Mouse (Mus musculus) liver, embryonic 12.5 days (tissue): ENCODE results near the gene B2m. TPM values are rescaled to one million over a fixed set of nuclear protein-coding genes. Genes with fewer than 3 reads are reported as not detected.

Source experiments
- ATAC-seq: fragments of 200-750 bp; cut with Nextera tagmentation; 2 replicates; pipeline ENCODE4 v1.8.0; 2017; ENCODE audit warnings: moderate number of reproducible peaks, mild to moderate bottlenecking, moderate library complexity
- H3K27ac ChIP-seq: fragments of 300-500 bp; sonication (generic); 2 replicates; pipeline ENCODE4 v1.5.1; 2016; ENCODE audit warnings: mild to moderate bottlenecking
- H3K27me3 ChIP-seq: fragments of 300-500 bp; sonication (generic); replicated peaks from 2 replicates; pipeline ENCODE4 v1.6.1; 2016; ENCODE audit warnings: mild to moderate bottlenecking, moderate library complexity
- H3K36me3 ChIP-seq: fragments of 300-500 bp; sonication (generic); 2 replicates; pipeline ENCODE4 v1.6.1; 2016; ENCODE audit warnings: mild to moderate bottlenecking, moderate library complexity
- H3K4me1 ChIP-seq: fragments of 300-500 bp; sonication (generic); 2 replicates; pipeline ENCODE4 v1.6.1; 2016
- H3K4me2 ChIP-seq: fragments of 300-500 bp; sonication (generic); 2 replicates; pipeline ENCODE4 v1.6.1; 2016; ENCODE audit warnings: mild to moderate bottlenecking, moderate library complexity
- H3K4me3 ChIP-seq: fragments of 300-500 bp; sonication (generic); 2 replicates; pipeline ENCODE4 v1.5.1; 2016; ENCODE audit warnings: mild to moderate bottlenecking, moderate library complexity
- H3K9ac ChIP-seq: fragments of 300-500 bp; sonication (generic); 2 replicates; pipeline ENCODE4 v1.6.1; 2016; ENCODE audit warnings: mild to moderate bottlenecking, moderate library complexity
- H3K9me3 ChIP-seq: fragments of 300-500 bp; sonication (generic); replicated peaks from 2 replicates; pipeline ENCODE4 v1.6.1; 2016; ENCODE audit warnings: mild to moderate bottlenecking, moderate library complexity
- WGBS: fragments of 180-500 bp; shearing (Covaris S2); methylation state at CpG from one replicate; pipeline ENCODE4 v1.1.7; 2016; ENCODE audit not compliant: insufficient replicate concordance; 5-methylcytosine and 5-hydroxymethylcytosine counted together
- polyA plus RNA-seq: library from polyadenylated mRNA; unstranded; fragments of >200 nt; fragmentation: Nextera tagmentation; extraction: Ambion mirVana; gene quantifications from 2 replicates; pipeline ENCODE4 v1.2.1, GENCODE M21; 2016

B2m gene
- polyA plus RNA-seq, 1 experiment from 2014 or later, result 281 TPM

DNA sequence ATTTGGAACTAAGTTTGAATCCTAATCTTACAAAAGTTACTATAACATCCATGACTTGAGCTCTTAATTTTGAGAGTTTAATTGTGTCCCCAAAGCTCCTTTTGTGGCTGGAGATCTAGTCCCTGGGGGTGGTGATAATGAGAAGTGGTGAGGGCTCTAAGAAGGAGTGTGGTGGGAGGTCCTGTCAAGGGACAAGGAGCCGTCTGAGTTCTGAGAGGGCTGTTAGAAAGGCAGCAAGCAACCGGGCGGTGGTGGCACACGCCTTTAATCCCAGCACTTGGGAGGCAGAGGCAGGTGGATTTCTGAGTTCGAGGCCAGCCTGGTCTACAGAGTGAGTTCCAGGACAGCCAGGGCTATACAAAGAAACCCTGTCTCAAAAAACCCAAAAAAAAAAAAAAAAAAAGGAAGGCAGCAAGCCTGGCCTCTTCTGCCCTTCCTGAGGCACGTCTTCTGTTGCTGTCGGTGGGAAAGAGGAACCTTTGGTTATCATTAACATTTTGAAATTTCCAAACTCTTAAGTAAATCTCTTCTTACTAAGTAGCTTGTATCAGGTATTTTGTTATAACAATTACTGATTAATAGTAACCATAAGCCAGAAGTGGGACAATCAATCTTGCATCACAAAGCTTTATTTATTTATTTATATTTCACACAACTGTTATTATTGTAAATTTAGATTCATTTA, 6.3 kb downstream of the B2m start:
- Histone ChIP-seq H3K27me3 (no peaks in the 10 kb centered on the region), H3K4me3 (no peak overlapping the region), H3K4me2 (no peak overlapping the region), H3K9me3 (no peaks in the 10 kb centered on the region), H3K36me3 (peaks cover 39% of the 10 kb centered on the region), H3K27ac (no peak overlapping the region), H3K9ac (no peak overlapping the region), H3K4me1 (peaks cover 35% of the 10 kb centered on the region)
- no peak for ATAC-seq
- WGBS, result 34% methylated on average over 7 of the region's 7 CpGs

DNA sequence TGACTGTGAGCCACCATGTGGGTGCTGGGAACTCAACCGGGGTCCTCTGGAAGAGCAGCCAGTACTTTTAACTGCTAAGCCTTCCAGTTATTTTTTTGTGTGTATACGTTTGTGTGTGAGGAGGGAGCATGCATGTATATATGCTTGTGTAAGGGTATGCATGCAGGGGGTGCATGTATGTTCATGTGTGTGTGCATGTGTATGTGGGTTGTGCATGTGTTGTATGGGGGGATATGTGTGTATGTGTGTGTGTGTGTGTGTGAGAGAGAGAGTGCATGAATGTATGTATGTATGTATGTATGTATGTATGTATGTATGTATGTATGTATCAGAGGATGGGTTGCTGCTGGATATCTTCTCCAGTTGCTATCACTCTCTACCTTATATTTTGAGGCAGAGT, 7.0 kb downstream of the B2m start:
- Histone ChIP-seq H3K4me1 (peaks cover 29% of the 10 kb centered on the region), H3K36me3 (peaks cover 39% of the 10 kb centered on the region), H3K27me3 (no peaks in the 10 kb centered on the region), H3K4me3 (no peak overlapping the region), H3K4me2 (no peak overlapping the region), H3K9ac (no peak overlapping the region), H3K9me3 (no peaks in the 10 kb centered on the region), H3K27ac (no peak overlapping the region)
- whole genome bisulfite sequencing, result 73% methylated on average over 2 of the region's 2 CpGs
- ATAC-seq, result no peak

DNA sequence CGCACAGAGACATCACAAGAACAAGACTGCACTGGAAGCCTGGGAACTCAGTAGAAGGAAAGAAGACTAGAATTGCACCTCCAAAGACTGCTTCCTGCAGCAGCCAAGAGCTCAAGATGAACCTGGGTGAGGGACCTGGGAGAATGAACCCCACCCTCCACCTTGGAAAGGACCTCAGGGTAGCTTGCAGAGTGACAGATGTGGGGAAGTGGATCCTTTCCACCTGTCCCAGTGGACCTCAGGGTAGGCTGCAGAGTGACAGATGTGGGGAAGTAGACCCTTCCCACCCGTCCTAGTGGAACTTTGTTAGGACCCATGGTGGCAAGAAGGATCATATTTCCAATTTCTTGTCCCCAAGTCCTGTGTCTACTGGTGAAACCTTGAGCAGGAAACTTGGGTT, 7.8 kb downstream of the B2m start:
- Histone ChIP-seq H3K36me3 (peaks cover 39% of the 10 kb centered on the region), H3K4me1 (peaks cover 20% of the 10 kb centered on the region), H3K9me3 (no peaks in the 10 kb centered on the region), H3K27me3 (no peaks in the 10 kb centered on the region), H3K4me2 (no peak overlapping the region), H3K4me3 (no peak overlapping the region), H3K9ac (no peak overlapping the region), H3K27ac (no peak overlapping the region)
- ATAC-seq, result no peak
- 52% methylated on average over 2 of the region's 2 CpGs for WGBS

DNA sequence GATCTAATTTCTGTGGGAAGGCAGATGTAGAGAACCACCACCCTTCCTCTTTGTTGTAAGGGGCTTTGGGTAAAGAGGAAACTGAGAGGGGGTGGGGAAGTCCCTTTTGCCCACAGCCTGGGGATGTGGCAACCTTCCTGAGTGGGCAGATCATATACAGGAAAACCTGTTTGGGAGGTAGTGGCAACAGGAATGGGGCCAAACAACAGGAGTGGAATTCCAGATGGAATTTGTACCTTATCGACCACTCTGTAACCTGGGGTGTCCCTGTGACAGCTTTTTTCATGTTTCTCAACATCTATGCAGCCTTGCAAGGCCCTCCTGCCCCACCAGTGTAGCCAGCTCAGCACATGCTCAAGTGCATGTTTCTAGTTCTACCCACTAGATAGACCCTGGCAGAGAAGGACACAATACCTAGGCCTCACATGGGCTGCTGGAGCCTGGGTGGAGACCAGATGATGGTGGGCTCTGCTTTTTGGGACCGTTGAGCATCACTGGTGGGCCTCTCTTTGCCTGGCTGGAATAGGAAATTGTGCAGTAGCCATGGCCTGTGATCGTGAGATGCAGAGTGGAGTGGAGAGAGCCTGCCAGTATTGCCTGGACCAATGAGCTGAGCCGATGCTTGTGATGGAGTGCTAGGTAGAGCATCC, 8.7 kb downstream of the B2m start:
- H3K4me1 ChIP-seq, result 0 out of 2 replicates have a peak, but pooled peaks cover 12% of the 10 kb centered on the region
- 65% methylated on average over 4 of the region's 4 CpGs for WGBS
- no peak overlapping the region; the same call in 1 of the 2 replicates for H3K27ac ChIP-seq
- H3K36me3 ChIP-seq, result peaks cover 32% of the 10 kb centered on the region
- peak; percentile 53 for ATAC-seq
- no peak overlapping the region for H3K4me2 ChIP-seq
- H3K9ac ChIP-seq, result no peak overlapping the region
- no peaks in the 10 kb centered on the region for H3K27me3 ChIP-seq
- H3K9me3 ChIP-seq, result no peaks in the 10 kb centered on the region
- H3K4me3 ChIP-seq, result no peak overlapping the region

DNA sequence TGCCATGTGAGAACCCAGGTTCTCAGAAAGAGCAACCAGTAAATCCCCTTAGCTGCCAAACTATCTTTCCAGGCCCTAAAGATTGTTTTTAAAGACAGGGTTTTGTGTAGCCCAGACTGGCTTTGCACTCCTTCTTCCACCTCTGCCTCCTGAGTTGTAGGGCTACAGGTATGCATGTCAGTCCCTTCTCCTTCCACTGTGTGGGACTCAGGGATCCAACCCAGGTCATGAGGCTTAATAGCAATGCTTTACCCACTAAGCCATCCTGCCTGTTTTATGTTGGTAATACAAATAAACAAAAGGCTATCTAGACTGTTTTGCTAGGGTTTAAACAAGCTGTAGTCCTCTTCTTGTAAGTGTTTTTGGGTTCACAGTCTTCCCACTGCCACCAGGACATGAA, 10.1 kb downstream of the B2m start:
- H3K27me3 ChIP-seq, result no peaks in the 10 kb centered on the region
- H3K4me3 ChIP-seq, result no peak overlapping the region
- H3K27ac ChIP-seq, result no peak overlapping the region
- no peak overlapping the region for H3K9ac ChIP-seq
- no peaks in the 10 kb centered on the region for H3K9me3 ChIP-seq
- H3K4me1 ChIP-seq, result 0 out of 2 replicates have a peak, but pooled peaks cover 11% of the 10 kb centered on the region
- H3K36me3 ChIP-seq, result peaks cover 19% of the 10 kb centered on the region
- no peak overlapping the region for H3K4me2 ChIP-seq
- no peak for ATAC-seq

DNA sequence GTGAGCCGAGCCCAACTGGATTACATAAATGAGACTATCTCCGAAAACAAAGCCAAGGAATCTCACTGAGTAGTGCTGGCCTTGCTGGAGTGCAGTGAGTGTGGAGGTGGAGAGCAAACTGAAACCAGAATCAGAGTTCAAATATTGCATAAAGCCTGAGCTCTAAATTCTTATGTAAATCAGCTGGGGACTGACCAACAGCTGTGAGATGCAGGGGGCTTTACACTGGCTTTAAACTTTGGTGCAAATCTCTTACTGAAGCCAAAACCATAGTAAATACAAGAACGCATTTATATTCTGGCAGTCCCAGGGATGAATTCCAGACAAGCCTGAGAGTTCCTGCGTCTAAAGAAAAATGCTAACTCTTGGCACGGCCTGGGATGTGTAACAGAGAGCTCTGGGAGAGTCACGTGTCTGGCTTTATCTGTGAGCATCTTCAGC, 10.9 kb downstream of the B2m start:
- H3K36me3 ChIP-seq, result peaks cover 12% of the 10 kb centered on the region
- ATAC-seq, result no peak
- no peak overlapping the region for H3K4me2 ChIP-seq
- H3K9me3 ChIP-seq, result no peaks in the 10 kb centered on the region
- no peak overlapping the region for H3K9ac ChIP-seq
- H3K4me1 ChIP-seq, result 0 out of 2 replicates have a peak, but pooled peaks cover 11% of the 10 kb centered on the region
- H3K27ac ChIP-seq, result no peak overlapping the region
- H3K27me3 ChIP-seq, result no peaks in the 10 kb centered on the region
- no peak overlapping the region for H3K4me3 ChIP-seq
- WGBS, result 59% methylated on average over 6 of the region's 6 CpGs

DNA sequence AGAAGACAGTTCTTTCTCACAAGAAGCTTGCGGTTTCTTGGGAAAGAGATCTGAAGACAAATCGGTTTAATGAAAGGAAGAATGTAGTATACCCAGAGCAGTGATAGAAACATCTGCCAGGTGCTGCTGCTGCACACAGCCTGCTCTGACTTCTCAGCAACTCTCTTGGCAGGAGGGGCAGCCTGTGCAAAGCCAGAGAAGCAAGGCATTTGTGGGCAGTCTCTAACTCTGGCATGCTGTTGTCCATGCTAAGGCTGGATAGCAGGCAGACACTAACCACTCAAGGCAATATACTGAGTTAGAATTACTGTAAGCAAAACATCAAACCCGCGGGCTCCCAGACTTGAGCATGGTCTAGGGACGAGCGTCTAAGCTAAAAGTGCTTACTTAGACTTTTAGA, 12.2 kb downstream of the B2m start:
- H3K27me3 ChIP-seq, result no peaks in the 10 kb centered on the region
- WGBS, result 77% methylated on average over 6 of the region's 6 CpGs
- 0 out of 2 replicates have a peak, but pooled peaks cover 11% of the 10 kb centered on the region for H3K4me1 ChIP-seq
- peaks cover 4% of the 10 kb centered on the region for H3K36me3 ChIP-seq
- no peak overlapping the region for H3K4me2 ChIP-seq
- ATAC-seq, result no peak
- no peak overlapping the region for H3K27ac ChIP-seq
- H3K4me3 ChIP-seq, result no peak overlapping the region
- no peak overlapping the region for H3K9ac ChIP-seq
- no peaks in the 10 kb centered on the region for H3K9me3 ChIP-seq

DNA sequence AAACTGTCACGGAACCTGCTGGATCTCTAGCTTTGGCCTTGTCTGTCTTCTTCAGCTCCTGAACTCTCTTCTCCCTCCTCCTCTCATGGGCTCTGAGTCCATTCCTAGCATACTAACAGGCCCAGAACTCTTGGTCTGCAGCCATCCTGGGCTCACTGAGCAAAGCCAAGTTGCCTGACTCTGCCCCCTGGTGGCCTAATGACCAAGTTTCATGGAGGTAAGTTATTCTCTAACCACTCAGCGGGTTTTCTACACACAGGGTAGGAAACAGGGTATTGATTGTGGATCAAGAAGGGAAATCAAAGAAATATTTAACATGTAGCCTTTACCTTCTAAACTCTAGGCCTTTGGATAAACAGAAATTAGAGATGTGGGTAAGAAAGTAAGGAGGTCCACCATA, 13.2 kb downstream of the B2m start, which contains the start of gene Trim69:
Gene Trim69, plus strand, starts transcription at position 21 of the 400 bp plus-strand sequence.
- Histone ChIP-seq H3K36me3 (no peaks in the 10 kb centered on the region), H3K4me3 (no peak within 1 kb of the TSS), H3K4me1 (0 out of 2 replicates have a peak, but pooled peaks cover 5% of the 10 kb centered on the region), H3K9ac (no peak within 1 kb of the TSS), H3K27ac (no peak within 1 kb of the TSS), H3K27me3 (no peaks in the 10 kb centered on the region), H3K4me2 (no peak within 1 kb of the TSS), H3K9me3 (no peaks in the 10 kb centered on the region)
- 38% methylated on average over 2 of the region's 2 CpGs for WGBS
- ATAC-seq, result peak; percentile 57; the same call in 1 of the 2 replicates

DNA sequence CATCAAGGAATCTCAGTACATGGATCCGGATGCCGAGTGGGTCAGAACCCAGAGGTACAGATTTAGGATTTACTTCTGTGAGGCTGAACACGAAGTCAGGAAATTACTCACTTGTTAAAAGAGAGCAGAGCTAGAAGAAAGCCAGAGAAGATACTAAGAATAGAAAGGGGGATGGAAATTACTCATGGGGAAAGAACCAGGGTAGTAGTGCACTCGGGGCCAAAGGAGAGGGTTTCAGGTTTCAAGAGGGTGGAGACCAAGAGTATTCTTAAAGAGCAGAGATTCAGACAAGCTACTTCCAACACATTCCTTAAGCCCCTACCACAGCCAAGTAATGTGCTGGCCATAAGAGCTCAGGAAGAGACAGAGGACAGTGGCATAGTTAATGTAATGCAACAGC, 14.1 kb downstream of the B2m start:
- H3K4me3 ChIP-seq, result no peak overlapping the region
- no peak overlapping the region for H3K4me2 ChIP-seq
- H3K4me1 ChIP-seq, result 0 out of 2 replicates have a peak, but pooled peaks cover 5% of the 10 kb centered on the region
- H3K9me3 ChIP-seq, result no peaks in the 10 kb centered on the region
- H3K27me3 ChIP-seq, result no peaks in the 10 kb centered on the region
- no peak for ATAC-seq
- no peak overlapping the region for H3K27ac ChIP-seq
- no peaks in the 10 kb centered on the region for H3K36me3 ChIP-seq
- H3K9ac ChIP-seq, result no peak overlapping the region
- WGBS, result 38% methylated on average over 4 of the region's 4 CpGs

DNA sequence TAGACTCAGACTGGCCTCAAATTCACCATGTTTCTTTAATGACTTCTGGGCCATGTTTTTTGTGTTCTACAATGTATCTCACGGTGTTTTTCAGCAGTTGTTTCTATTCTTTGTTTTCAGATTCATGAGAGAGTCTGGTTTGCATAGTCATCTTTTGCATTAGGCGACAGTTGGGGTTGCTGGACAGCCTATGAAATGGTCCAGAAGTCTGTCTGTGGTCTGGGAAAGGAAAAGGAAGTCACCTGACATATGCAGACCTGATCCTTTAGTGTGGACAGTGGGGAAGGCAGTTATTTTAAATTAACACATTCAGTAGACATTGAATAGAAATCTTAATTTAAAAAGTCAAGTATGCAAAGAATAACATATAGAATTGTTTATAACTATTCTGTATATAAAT, 15.0 kb downstream of the B2m start:
- WGBS, result 40% methylated on average over 2 of the region's 2 CpGs

DNA sequence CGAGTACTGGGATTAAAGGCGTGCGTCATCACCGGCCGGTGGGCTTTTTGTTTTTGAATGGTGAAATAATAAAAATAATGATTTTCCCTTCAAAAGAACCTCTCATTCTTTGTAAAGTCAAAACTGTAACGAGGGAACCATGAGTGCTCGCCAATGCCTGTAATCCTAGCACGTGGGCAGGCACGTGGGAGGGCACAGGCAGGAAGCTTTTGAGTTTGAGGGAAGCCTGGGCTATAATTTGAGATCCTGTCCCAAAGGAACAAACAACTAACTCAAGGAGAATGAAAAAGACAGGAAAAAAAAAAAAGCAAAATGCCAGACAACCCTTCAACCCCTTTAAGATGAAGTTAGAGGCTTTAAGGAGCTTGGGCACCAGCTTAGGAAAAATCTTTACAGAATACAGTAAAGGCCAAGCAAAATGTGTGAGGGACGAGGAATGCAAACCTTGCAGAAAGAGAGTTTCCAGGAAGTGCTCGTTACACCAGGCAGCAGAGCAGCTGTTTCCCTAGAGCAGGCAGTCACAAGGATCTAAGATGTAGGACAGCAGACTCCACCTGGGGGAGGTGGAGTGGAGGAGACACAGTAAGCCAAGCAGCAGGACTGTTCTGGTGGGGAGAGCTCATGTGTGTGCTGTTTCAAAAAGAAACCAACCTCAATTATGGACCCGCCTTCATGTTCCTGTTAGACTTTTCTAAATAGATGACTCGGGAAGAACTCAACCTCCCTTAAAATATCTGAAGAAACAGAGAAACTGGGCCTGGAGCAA, 16.1 kb downstream of the B2m start:
- 61% methylated on average over 13 of the region's 13 CpGs for WGBS
- no peak overlapping the region for H3K27ac ChIP-seq
- H3K4me2 ChIP-seq, result no peak overlapping the region

More for the DNA sequence above, 15.0 kb downstream of the B2m start:
- no peak overlapping the region for H3K27ac ChIP-seq
- 0 out of 2 replicates have a peak, but pooled peaks cover 5% of the 10 kb centered on the region for H3K4me1 ChIP-seq
- H3K9ac ChIP-seq, result no peak overlapping the region
- H3K36me3 ChIP-seq, result no peaks in the 10 kb centered on the region
- no peaks in the 10 kb centered on the region for H3K9me3 ChIP-seq
- H3K4me2 ChIP-seq, result no peak overlapping the region
- no peak overlapping the region for H3K4me3 ChIP-seq
- ATAC-seq, result no peak
- H3K27me3 ChIP-seq, result no peaks in the 10 kb centered on the region

DNA sequence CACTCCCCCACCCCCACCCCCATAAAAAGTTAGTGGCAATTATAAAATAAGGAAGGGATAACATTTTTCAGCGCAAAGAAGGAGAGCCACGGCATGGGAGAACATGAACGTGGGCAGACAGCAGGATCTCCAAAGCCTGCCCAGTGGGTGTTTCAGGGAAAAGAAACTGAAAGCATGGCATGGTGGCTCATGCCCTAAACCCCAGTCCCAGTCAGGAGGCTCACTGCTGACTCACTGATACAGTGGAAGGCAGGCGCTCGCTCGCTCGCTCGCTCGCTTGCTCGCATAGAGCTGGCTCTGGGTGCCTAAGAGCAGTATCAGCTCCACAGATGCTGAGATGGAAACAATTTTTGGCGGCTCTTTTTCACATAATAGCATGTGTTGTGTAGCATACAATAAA, 16.8 kb downstream of the B2m start:
- H3K4me2 ChIP-seq, result no peak overlapping the region
- no peak overlapping the region for H3K4me3 ChIP-seq
- H3K9me3 ChIP-seq, result no peaks in the 10 kb centered on the region
- no peaks in the 10 kb centered on the region for H3K4me1 ChIP-seq
- H3K27ac ChIP-seq, result no peak overlapping the region
- no peak for ATAC-seq
- WGBS, result 71% methylated on average over 11 of the region's 11 CpGs
- H3K27me3 ChIP-seq, result no peaks in the 10 kb centered on the region
- H3K36me3 ChIP-seq, result no peaks in the 10 kb centered on the region
- no peak overlapping the region for H3K9ac ChIP-seq

More for the DNA sequence above, 16.1 kb downstream of the B2m start:
- H3K36me3 ChIP-seq, result no peaks in the 10 kb centered on the region
- no peaks in the 10 kb centered on the region for H3K27me3 ChIP-seq
- no peak overlapping the region for H3K9ac ChIP-seq
- no peaks in the 10 kb centered on the region for H3K9me3 ChIP-seq
- no peak for ATAC-seq
- no peaks in the 10 kb centered on the region for H3K4me1 ChIP-seq
- H3K4me3 ChIP-seq, result no peak overlapping the region
